Mouse (Mus musculus) hindbrain, embryonic 15.5 days (tissue): ENCODE data around the gene Lrrc3b. TPM values are rescaled to one million over a fixed set of nuclear protein-coding genes. Genes with fewer than 3 reads are reported as not detected.

Source experiments
- ATAC-seq: fragments of 200-750 bp; cut with Nextera tagmentation; 2 replicates; pipeline ENCODE4 v1.8.0; 2017; ENCODE audit warnings: low read depth, moderate number of reproducible peaks, moderate TSS enrichment; ENCODE audit not compliant: low FRiP score
- H3K27ac ChIP-seq: fragments of 300-500 bp; sonication (generic); replicated peaks from 2 replicates; pipeline ENCODE4 v1.5.1; 2015; ENCODE audit warnings: mild to moderate bottlenecking, inconsistent platforms
- H3K27me3 ChIP-seq: fragments of 300-500 bp; sonication (generic); 2 replicates; pipeline ENCODE4 v1.6.1; 2015; ENCODE audit warnings: control low read depth, inconsistent platforms
- H3K36me3 ChIP-seq: fragments of 300-500 bp; sonication (generic); 2 replicates; pipeline ENCODE4 v1.6.1; 2015; ENCODE audit warnings: control low read depth, inconsistent platforms
- H3K4me1 ChIP-seq: fragments of 300-500 bp; sonication (generic); replicated peaks from 2 replicates; pipeline ENCODE4 v1.6.1; 2015; ENCODE audit warnings: control low read depth, inconsistent platforms
- H3K4me2 ChIP-seq: fragments of 300-500 bp; sonication (generic); 2 replicates; pipeline ENCODE4 v1.6.1; 2015; ENCODE audit warnings: moderate library complexity, mild to moderate bottlenecking, inconsistent platforms
- H3K4me3 ChIP-seq: fragments of 300-500 bp; sonication (generic); 2 replicates; pipeline ENCODE4 v1.5.1; 2015; ENCODE audit warnings: mild to moderate bottlenecking, inconsistent platforms
- H3K9ac ChIP-seq: fragments of 300-500 bp; sonication (generic); 2 replicates; pipeline ENCODE4 v1.6.1; 2015; ENCODE audit warnings: inconsistent platforms
- H3K9me3 ChIP-seq: fragments of 300-500 bp; sonication (generic); 2 replicates; pipeline ENCODE4 v1.6.1; 2016; ENCODE audit warnings: control low read depth, inconsistent platforms
- WGBS: fragments of 180-500 bp; shearing (Covaris S2); methylation state at CpG from one replicate; pipeline ENCODE4 v1.1.7; 2015; 5-methylcytosine and 5-hydroxymethylcytosine counted together
- polyA plus RNA-seq: library from polyadenylated mRNA; unstranded; fragments of >200 nt; fragmentation: Nextera tagmentation; extraction: Ambion mirVana; gene quantifications from 2 replicates; pipeline ENCODE4 v1.2.1, GENCODE M21; 2015

Gene Lrrc3b
- polyA plus RNA-seq, 1 experiment from 2014 or later = 30.3 TPM

GRCm38 (mm10) chr14:15383133-15383532 is 55.7 kb downstream of the Lrrc3b start:
- Histone ChIP-seq H3K36me3 (no peaks in the 10 kb centered on the region), H3K27me3 (no peaks in the 10 kb centered on the region), H3K4me1 (no peaks in the 10 kb centered on the region), H3K9me3 (no peaks in the 10 kb centered on the region), H3K4me2 (no peak overlapping the region), H3K27ac (no peak overlapping the region), H3K4me3 (no peak overlapping the region), H3K9ac (no peak overlapping the region)
- 57% methylated on average over 2 of the region's 2 CpGs for WGBS
- no peak for ATAC-seq

- Histone ChIP-seq H3K4me1 (no peaks in the 10 kb centered on the region), H3K4me2 (no peak overlapping the region), H3K4me3 (no peak overlapping the region), H3K27me3 (no peaks in the 10 kb centered on the region), H3K27ac (no peak overlapping the region), H3K9me3 (no peaks in the 10 kb centered on the region), H3K36me3 (no peaks in the 10 kb centered on the region), H3K9ac (no peak overlapping the region)
- WGBS = 78% methylated on average over 2 of the region's 2 CpGs
- ATAC-seq = no peak
Measured at GRCm38 (mm10) chr14:15377368-15377767, 61.4 kb downstream of the Lrrc3b start.

- Histone ChIP-seq H3K4me3 (no peak overlapping the region), H3K4me1 (no peaks in the 10 kb centered on the region), H3K27me3 (no peaks in the 10 kb centered on the region), H3K9ac (no peak overlapping the region), H3K27ac (no peak overlapping the region), H3K36me3 (no peaks in the 10 kb centered on the region), H3K4me2 (no peak overlapping the region), H3K9me3 (no peaks in the 10 kb centered on the region)
- no peak for ATAC-seq
- WGBS = 96% methylated on average over 1 of the region's 1 CpGs
Measured at GRCm38 (mm10) chr14:15376786-15377185, 62.0 kb downstream of the Lrrc3b start.

- no peak overlapping the region for H3K4me2 ChIP-seq
- H3K4me3 ChIP-seq = no peak overlapping the region
- ATAC-seq = no peak
- no peak overlapping the region for H3K9ac ChIP-seq
- H3K9me3 ChIP-seq = no peaks in the 10 kb centered on the region
- H3K36me3 ChIP-seq = no peaks in the 10 kb centered on the region
- no peaks in the 10 kb centered on the region for H3K4me1 ChIP-seq
- no peaks in the 10 kb centered on the region for H3K27me3 ChIP-seq
- H3K27ac ChIP-seq = no peak overlapping the region
Measured at GRCm38 (mm10) chr14:15374271-15374670, 64.5 kb downstream of the Lrrc3b start.

GRCm38 (mm10) chr14:15372985-15373384 is 65.8 kb downstream of the Lrrc3b start:
- H3K4me3 ChIP-seq = no peak overlapping the region
- H3K36me3 ChIP-seq = no peaks in the 10 kb centered on the region
- no peak overlapping the region for H3K27ac ChIP-seq
- H3K4me1 ChIP-seq = no peaks in the 10 kb centered on the region
- H3K27me3 ChIP-seq = no peaks in the 10 kb centered on the region
- H3K9me3 ChIP-seq = no peaks in the 10 kb centered on the region
- H3K9ac ChIP-seq = no peak overlapping the region
- no peak overlapping the region for H3K4me2 ChIP-seq
- WGBS = 59% methylated on average over 1 of the region's 1 CpGs
- no peak for ATAC-seq

- 93% methylated on average over 6 of the region's 6 CpGs for WGBS
- Histone ChIP-seq H3K4me1 (no peaks in the 10 kb centered on the region), H3K36me3 (no peaks in the 10 kb centered on the region), H3K9ac (no peak overlapping the region), H3K4me3 (no peak overlapping the region), H3K27ac (no peak overlapping the region), H3K4me2 (no peak overlapping the region), H3K9me3 (no peaks in the 10 kb centered on the region), H3K27me3 (no peaks in the 10 kb centered on the region)
- no peak for ATAC-seq
Measured at GRCm38 (mm10) chr14:15365045-15365444, 73.7 kb downstream of the Lrrc3b start.

GRCm38 (mm10) chr14:15359893-15360292 is 78.9 kb downstream of the Lrrc3b start:
- no peak overlapping the region for H3K27ac ChIP-seq
- H3K4me3 ChIP-seq = no peak overlapping the region
- H3K9me3 ChIP-seq = no peaks in the 10 kb centered on the region
- no peak overlapping the region for H3K9ac ChIP-seq
- H3K4me2 ChIP-seq = no peak overlapping the region
- H3K36me3 ChIP-seq = no peaks in the 10 kb centered on the region
- 90% methylated on average over 1 of the region's 1 CpGs for WGBS
- no peak for ATAC-seq
- no peaks in the 10 kb centered on the region for H3K4me1 ChIP-seq
- H3K27me3 ChIP-seq = no peaks in the 10 kb centered on the region

- H3K36me3 ChIP-seq = no peaks in the 10 kb centered on the region
- H3K4me3 ChIP-seq = no peak overlapping the region
- H3K9me3 ChIP-seq = no peaks in the 10 kb centered on the region
- H3K27ac ChIP-seq = no peak overlapping the region
- no peaks in the 10 kb centered on the region for H3K4me1 ChIP-seq
- no peak for ATAC-seq
- WGBS = 57% methylated on average over 3 of the region's 3 CpGs
- no peaks in the 10 kb centered on the region for H3K27me3 ChIP-seq
- H3K4me2 ChIP-seq = no peak overlapping the region
- H3K9ac ChIP-seq = no peak overlapping the region
Measured at GRCm38 (mm10) chr14:15359134-15359533, 79.7 kb downstream of the Lrrc3b start.

GRCm38 (mm10) chr14:15355512-15355911 is 83.3 kb downstream of the Lrrc3b start:
- H3K4me1 ChIP-seq = no peaks in the 10 kb centered on the region
- no peak overlapping the region for H3K4me2 ChIP-seq
- no peak overlapping the region for H3K27ac ChIP-seq
- ATAC-seq = no peak
- H3K36me3 ChIP-seq = no peaks in the 10 kb centered on the region
- H3K27me3 ChIP-seq = no peaks in the 10 kb centered on the region
- no peak overlapping the region for H3K9ac ChIP-seq
- no peaks in the 10 kb centered on the region for H3K9me3 ChIP-seq
- no peak overlapping the region for H3K4me3 ChIP-seq
- WGBS = 19% methylated on average over 3 of the region's 3 CpGs

- ATAC-seq = no peak
- 75% methylated on average over 5 of the region's 5 CpGs for WGBS
- no peak overlapping the region for H3K4me3 ChIP-seq
- no peaks in the 10 kb centered on the region for H3K4me1 ChIP-seq
- no peaks in the 10 kb centered on the region for H3K36me3 ChIP-seq
- H3K27ac ChIP-seq = no peak overlapping the region
- no peaks in the 10 kb centered on the region for H3K9me3 ChIP-seq
- H3K27me3 ChIP-seq = no peaks in the 10 kb centered on the region
- no peak overlapping the region for H3K4me2 ChIP-seq
- H3K9ac ChIP-seq = no peak overlapping the region
Measured at GRCm38 (mm10) chr14:15354299-15354698, 84.5 kb downstream of the Lrrc3b start.

- H3K27me3 ChIP-seq = no peaks in the 10 kb centered on the region
- H3K27ac ChIP-seq = no peak overlapping the region
- no peaks in the 10 kb centered on the region for H3K36me3 ChIP-seq
- WGBS = 77% methylated on average over 2 of the region's 2 CpGs
- no peaks in the 10 kb centered on the region for H3K9me3 ChIP-seq
- no peaks in the 10 kb centered on the region for H3K4me1 ChIP-seq
- ATAC-seq = no peak
- H3K4me3 ChIP-seq = no peak overlapping the region
- no peak overlapping the region for H3K9ac ChIP-seq
- H3K4me2 ChIP-seq = no peak overlapping the region
Measured at GRCm38 (mm10) chr14:15333130-15333529, 105.7 kb downstream of the Lrrc3b start.

- Histone ChIP-seq H3K27ac (no peak overlapping the region), H3K4me3 (no peak overlapping the region), H3K9me3 (no peaks in the 10 kb centered on the region), H3K9ac (no peak overlapping the region), H3K4me1 (no peaks in the 10 kb centered on the region), H3K4me2 (no peak overlapping the region), H3K36me3 (no peaks in the 10 kb centered on the region), H3K27me3 (no peaks in the 10 kb centered on the region)
- 59% methylated on average over 1 of the region's 1 CpGs for WGBS
- ATAC-seq = no peak
Measured at GRCm38 (mm10) chr14:15331370-15331769, 107.4 kb downstream of the Lrrc3b start.

- no peak for ATAC-seq
- Histone ChIP-seq H3K9me3 (no peaks in the 10 kb centered on the region), H3K9ac (no peak overlapping the region), H3K27me3 (no peaks in the 10 kb centered on the region), H3K4me1 (no peaks in the 10 kb centered on the region), H3K4me3 (no peak overlapping the region), H3K27ac (no peak overlapping the region), H3K36me3 (no peaks in the 10 kb centered on the region), H3K4me2 (no peak overlapping the region)
- WGBS = 85% methylated on average over 1 of the region's 1 CpGs
Measured at GRCm38 (mm10) chr14:15330155-15330554, 108.6 kb downstream of the Lrrc3b start.
